Mouse (Mus musculus) embryonic facial prominence, embryonic 13.5 days (tissue): ENCODE data around the gene Tspan12. TPM values are rescaled to one million over a fixed set of nuclear protein-coding genes. Genes with fewer than 3 reads are reported as not detected.
"Not testable (repeated sequence)": the region's sequence is repeated elsewhere in the genome, so short reads cannot be mapped to it uniquely, and the experiment has no call there.

Source experiments
- ATAC-seq: fragments of 200-750 bp; cut with Nextera tagmentation; 2 replicates; pipeline ENCODE4 v1.8.0; 2017; ENCODE audit warnings: low read depth; ENCODE audit not compliant: insufficient number of reproducible peaks, insufficient read depth, low FRiP score, low TSS enrichment
- H3K27ac ChIP-seq: fragments of 300-500 bp; sonication (generic); 2 replicates; pipeline ENCODE4 v1.5.1; 2015; ENCODE audit warnings: moderate library complexity, mild to moderate bottlenecking, inconsistent platforms
- H3K27me3 ChIP-seq: fragments of 300-500 bp; sonication (generic); 2 replicates; pipeline ENCODE4 v1.6.1; 2015; ENCODE audit warnings: mild to moderate bottlenecking, inconsistent platforms
- H3K36me3 ChIP-seq: fragments of 300-500 bp; sonication (generic); 2 replicates; pipeline ENCODE4 v1.6.1; 2015; ENCODE audit warnings: mild to moderate bottlenecking, inconsistent platforms
- H3K4me1 ChIP-seq: fragments of 300-500 bp; sonication (generic); 2 replicates; pipeline ENCODE4 v1.6.1; 2015; ENCODE audit warnings: inconsistent platforms
- H3K4me2 ChIP-seq: fragments of 300-500 bp; sonication (generic); 2 replicates; pipeline ENCODE4 v1.6.1; 2015; ENCODE audit warnings: moderate library complexity, mild to moderate bottlenecking, inconsistent platforms
- H3K4me3 ChIP-seq: fragments of 300-500 bp; sonication (generic); 2 replicates; pipeline ENCODE4 v1.5.1; 2015; ENCODE audit warnings: mild to moderate bottlenecking, inconsistent platforms
- H3K9ac ChIP-seq: fragments of 300-500 bp; sonication (generic); 2 replicates; pipeline ENCODE4 v1.6.1; 2015; ENCODE audit warnings: mild to moderate bottlenecking, inconsistent platforms
- H3K9me3 ChIP-seq: fragments of 300-500 bp; sonication (generic); 2 replicates; pipeline ENCODE4 v1.6.1; 2016; ENCODE audit warnings: inconsistent platforms
- WGBS: fragments of 180-500 bp; shearing (Covaris S2); methylation state at CpG from one replicate; pipeline ENCODE4 v1.1.7; 2015; ENCODE audit warnings: mixed read lengths; 5-methylcytosine and 5-hydroxymethylcytosine counted together
- polyA plus RNA-seq: library from polyadenylated mRNA; unstranded; fragments of >200 nt; fragmentation: Nextera tagmentation; extraction: Ambion mirVana; gene quantifications from 2 replicates; pipeline ENCODE4 v1.2.1, GENCODE M21; 2015

Gene Tspan12
- 31.5 and 42.2 TPM in 2 replicates for polyA plus RNA-seq

DNA sequence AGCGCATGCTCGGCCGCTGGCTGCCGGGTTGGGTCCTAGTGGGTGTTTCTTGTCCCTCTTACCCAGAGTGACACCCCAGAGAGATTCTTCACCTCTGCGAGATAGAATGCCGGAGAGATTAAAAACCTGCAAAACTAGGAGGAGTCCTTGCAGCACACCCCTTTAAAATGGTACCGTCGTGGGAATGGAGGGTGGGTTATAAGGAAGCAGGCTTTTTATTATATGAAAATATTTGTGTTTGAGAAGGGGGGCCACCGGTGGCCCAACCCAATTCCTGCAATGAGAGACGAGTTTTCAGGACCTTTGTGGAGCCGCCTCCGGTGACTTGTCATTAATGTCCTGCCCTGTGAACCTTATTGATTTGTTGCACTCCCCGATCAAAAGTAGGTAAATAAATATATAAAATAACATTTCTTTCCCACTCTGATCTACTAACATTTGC is at the start of gene Tspan12:
TSS of gene Tspan12 (minus strand) at position 172 of the 442 bp plus-strand sequence.
- Histone ChIP-seq H3K9ac (peak within 1 kb of the TSS; percentile 88), H3K4me3 (peak within 1 kb of the TSS; percentile 79), H3K4me2 (peak within 1 kb of the TSS; percentile 78), H3K4me1 (peaks cover 10% of the 10 kb centered on the region), H3K9me3 (no peaks in the 10 kb centered on the region), H3K27ac (peak within 1 kb of the TSS; percentile 69), H3K27me3 (0 out of 2 replicates have a peak, but pooled peaks cover under 1% of the 10 kb centered on the region), H3K36me3 (no peaks in the 10 kb centered on the region)
- under 1% methylated on average over 13 of the region's 13 CpGs for WGBS
- ATAC-seq, result no peak

DNA sequence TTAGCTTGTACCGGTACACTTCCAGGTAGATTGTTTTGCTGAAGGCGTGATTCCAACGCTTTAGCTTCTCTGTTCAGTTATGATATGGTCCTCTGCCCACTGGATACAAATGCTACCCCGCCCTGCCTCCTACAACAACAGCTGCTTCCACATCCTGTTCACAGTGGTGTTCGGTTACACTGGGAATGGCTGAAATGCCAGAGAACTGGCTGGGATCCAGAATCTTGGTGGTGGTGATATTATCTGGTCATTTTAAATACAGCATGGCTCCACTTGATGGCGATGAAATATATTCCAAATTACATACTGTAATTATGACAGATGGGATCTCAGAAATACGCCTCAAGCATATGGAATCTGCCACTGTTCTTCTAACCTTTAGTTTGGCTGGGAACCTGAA is 42.1 kb upstream of the Tspan12 start:
- no peaks in the 10 kb centered on the region for H3K36me3 ChIP-seq
- 0 out of 2 replicates have a peak, but pooled peaks have one; percentile 62 for ATAC-seq
- peaks cover 4% of the 10 kb centered on the region; the same call in 1 of the 2 replicates for H3K4me1 ChIP-seq
- no peak overlapping the region for H3K4me3 ChIP-seq
- H3K9ac ChIP-seq, result no peak overlapping the region
- no peaks in the 10 kb centered on the region for H3K9me3 ChIP-seq
- H3K4me2 ChIP-seq, result no peak overlapping the region
- no peaks in the 10 kb centered on the region for H3K27me3 ChIP-seq
- 41% methylated on average over 7 of the region's 7 CpGs for WGBS
- no peak overlapping the region for H3K27ac ChIP-seq

DNA sequence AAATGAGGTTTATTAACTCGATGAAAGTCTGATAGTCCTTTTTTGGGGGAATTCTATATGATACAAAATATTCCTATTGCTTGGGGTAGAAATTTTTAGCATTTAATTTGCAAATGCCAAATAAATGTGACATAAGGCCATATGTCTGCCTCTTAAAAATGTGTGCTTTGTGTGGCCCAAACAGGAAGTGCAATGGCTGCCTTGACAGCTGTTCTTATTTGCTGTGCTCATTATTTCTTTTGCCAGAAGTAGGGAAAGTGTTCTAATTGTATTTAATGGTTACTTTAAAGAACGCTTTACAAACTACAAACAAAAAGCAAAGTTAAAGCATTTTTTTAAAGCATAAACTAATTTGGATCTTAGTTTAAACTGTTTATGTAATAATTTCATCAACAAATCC is 36.8 kb upstream of the Tspan12 start:
- H3K4me2 ChIP-seq, result no peak overlapping the region
- 66% methylated on average over 2 of the region's 2 CpGs for WGBS
- H3K27me3 ChIP-seq, result no peaks in the 10 kb centered on the region
- no peak overlapping the region for H3K9ac ChIP-seq
- no peaks in the 10 kb centered on the region for H3K4me1 ChIP-seq
- H3K36me3 ChIP-seq, result no peaks in the 10 kb centered on the region
- ATAC-seq, result no peak
- no peak overlapping the region for H3K4me3 ChIP-seq
- H3K27ac ChIP-seq, result no peak overlapping the region
- H3K9me3 ChIP-seq, result no peaks in the 10 kb centered on the region

DNA sequence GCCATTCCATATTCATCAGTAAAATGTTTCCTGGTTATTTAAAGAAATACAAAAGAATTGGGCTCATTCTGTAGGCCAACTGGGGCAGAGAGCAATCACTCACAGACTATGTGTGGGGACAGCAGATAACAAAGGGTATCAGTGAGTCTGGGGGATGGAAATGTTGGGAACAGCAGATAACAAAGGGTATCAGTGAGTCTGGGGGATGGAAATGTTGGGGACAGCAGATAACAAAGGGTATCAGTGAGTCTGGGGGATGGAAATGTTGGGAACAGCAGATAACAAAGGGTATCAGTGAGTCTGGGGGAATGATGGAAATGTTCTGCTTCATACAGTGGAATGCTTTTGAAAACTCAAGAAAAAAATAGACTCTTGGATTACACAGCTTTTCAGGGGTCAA is 35.7 kb upstream of the Tspan12 start:
- not testable (repeated sequence) for H3K4me2 ChIP-seq, H3K27me3 ChIP-seq, H3K9ac ChIP-seq, H3K4me1 ChIP-seq, H3K36me3 ChIP-seq, H3K27ac ChIP-seq, H3K4me3 ChIP-seq, H3K9me3 ChIP-seq, ATAC-seq

DNA sequence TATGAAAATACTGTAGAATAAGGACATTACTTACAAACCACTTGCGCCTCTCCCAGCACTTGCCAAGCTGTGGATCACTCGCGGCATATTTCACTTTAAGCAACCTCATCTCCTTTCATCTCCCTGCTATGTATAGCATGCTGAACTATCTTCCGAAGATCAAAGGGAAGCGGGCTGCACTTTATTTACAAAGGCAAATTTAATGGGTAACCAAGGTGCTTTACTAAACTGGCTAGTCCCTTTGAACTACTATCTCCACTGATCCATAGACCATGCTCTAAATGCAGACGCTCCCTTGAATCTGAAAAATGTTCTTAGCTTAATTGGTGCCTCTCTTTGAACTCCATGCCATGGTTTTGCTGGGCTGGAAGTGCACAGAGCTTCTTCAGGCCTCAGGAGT is 27.2 kb upstream of the Tspan12 start:
- WGBS, result 54% methylated on average over 6 of the region's 6 CpGs

DNA sequence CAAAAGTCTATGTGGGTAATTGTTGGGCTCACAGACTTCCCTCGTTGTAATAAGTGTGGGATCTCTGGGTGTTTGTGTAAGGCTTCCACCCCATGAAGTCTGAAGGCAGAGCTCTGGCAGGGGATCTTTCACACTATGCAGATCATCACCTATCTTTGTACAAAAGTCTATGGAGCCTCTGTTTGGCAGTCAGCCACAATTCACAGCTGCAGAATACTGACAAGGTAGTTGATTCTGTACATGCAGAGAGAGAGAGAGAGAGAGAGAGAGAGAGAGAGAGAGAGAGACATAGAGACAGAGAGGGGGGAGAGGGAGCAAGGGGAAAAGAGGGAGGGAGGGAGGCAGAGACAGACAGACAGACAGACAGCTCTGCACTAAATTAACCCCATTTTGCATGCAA is 15.0 kb upstream of the Tspan12 start:
- Histone ChIP-seq H3K9me3 (no peaks in the 10 kb centered on the region), H3K27ac (no peak overlapping the region), H3K36me3 (no peaks in the 10 kb centered on the region), H3K4me2 (no peak overlapping the region), H3K27me3 (no peaks in the 10 kb centered on the region), H3K4me3 (no peak overlapping the region), H3K9ac (no peak overlapping the region), H3K4me1 (peaks cover 6% of the 10 kb centered on the region; the same call in 1 of the 2 replicates)
- no peak for ATAC-seq
- 46% methylated on average over 1 of the region's 1 CpGs for WGBS

More for the DNA sequence above, 27.2 kb upstream of the Tspan12 start:
- no peaks in the 10 kb centered on the region for H3K27me3 ChIP-seq
- H3K9me3 ChIP-seq, result no peaks in the 10 kb centered on the region
- no peak overlapping the region for H3K4me2 ChIP-seq
- no peak for ATAC-seq
- H3K27ac ChIP-seq, result no peak overlapping the region
- no peaks in the 10 kb centered on the region for H3K36me3 ChIP-seq
- no peak overlapping the region for H3K9ac ChIP-seq
- no peak overlapping the region for H3K4me3 ChIP-seq
- no peaks in the 10 kb centered on the region for H3K4me1 ChIP-seq

DNA sequence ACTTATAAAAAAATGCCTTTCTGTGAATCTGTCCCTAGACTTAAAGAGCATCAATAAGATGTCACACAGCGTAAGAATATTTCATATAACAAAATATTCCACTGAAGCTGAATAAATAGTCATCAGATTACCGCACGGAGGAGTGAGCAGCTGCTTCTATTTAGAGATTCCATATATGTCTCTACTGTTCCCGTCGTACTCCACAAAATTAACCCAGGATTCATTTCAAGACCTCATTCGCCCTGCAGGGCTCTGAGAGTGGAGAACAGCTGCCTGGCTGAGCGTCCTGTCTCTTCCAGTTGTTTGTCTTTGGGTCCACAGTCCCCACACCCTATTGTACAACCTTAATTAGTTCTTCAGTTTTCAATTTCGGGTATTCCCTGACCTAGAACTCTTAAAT is 11.9 kb upstream of the Tspan12 start:
- Histone ChIP-seq H3K27me3 (no peaks in the 10 kb centered on the region), H3K9me3 (no peaks in the 10 kb centered on the region), H3K4me1 (peaks cover 6% of the 10 kb centered on the region; the same call in 1 of the 2 replicates), H3K4me2 (0 out of 2 replicates have a peak overlapping the region, but pooled peaks have one; percentile 22), H3K27ac (peak overlapping the region; percentile 64), H3K9ac (no peak overlapping the region), H3K36me3 (no peaks in the 10 kb centered on the region), H3K4me3 (no peak overlapping the region)
- WGBS, result 15% methylated on average over 8 of the region's 8 CpGs
- ATAC-seq, result no peak

DNA sequence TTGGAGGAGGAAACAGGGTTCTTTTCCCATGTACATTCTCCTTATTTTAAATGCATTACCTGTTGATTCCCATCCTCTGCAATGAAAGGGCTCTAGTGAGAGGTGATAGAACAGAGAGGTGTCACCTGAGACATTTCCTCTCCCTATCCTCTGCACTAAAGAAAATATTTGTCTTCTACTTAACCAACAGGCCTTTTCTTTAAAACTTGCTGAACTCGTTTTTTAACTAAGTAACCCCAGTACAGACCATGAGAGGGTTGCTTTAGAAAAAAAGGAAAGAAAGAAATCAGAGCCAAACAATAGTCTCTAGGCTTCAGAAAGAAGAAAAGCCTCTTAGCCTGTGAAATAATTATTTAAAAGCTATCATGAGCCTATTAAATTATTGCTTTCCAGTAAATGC is 11.2 kb upstream of the Tspan12 start:
- no peaks in the 10 kb centered on the region for H3K36me3 ChIP-seq
- H3K9ac ChIP-seq, result no peak overlapping the region
- ATAC-seq, result no peak
- H3K4me1 ChIP-seq, result peaks cover 9% of the 10 kb centered on the region; the same call in 1 of the 2 replicates
- 17% methylated on average over 1 of the region's 1 CpGs for WGBS
- H3K27ac ChIP-seq, result 0 out of 2 replicates have a peak overlapping the region, but pooled peaks have one; percentile 11
- H3K9me3 ChIP-seq, result no peaks in the 10 kb centered on the region
- no peak overlapping the region for H3K4me3 ChIP-seq
- H3K4me2 ChIP-seq, result no peak overlapping the region
- H3K27me3 ChIP-seq, result no peaks in the 10 kb centered on the region

DNA sequence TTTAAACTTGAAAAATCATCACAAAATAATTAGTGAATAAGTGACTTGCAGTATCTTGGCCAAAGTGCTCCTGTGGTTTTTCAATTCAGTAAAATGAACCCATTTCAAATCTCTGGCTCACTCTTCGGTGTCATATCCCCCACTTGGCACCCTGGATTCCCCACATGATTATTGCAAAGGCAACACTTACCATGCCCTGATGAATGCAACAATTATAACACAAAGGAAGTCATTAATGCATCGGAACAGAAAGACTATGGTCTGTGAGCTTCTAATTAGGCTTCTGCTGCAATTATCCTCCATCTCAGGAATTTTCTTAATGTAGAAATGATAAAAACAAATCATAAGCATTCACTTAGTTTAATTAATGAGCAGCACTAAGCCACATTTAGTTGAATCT is 9.0 kb upstream of the Tspan12 start:
- H3K9me3 ChIP-seq, result no peaks in the 10 kb centered on the region
- H3K4me3 ChIP-seq, result no peak overlapping the region
- 0 out of 2 replicates have a peak, but pooled peaks cover 6% of the 10 kb centered on the region for H3K27me3 ChIP-seq
- no peak overlapping the region for H3K4me2 ChIP-seq
- H3K9ac ChIP-seq, result no peak overlapping the region
- ATAC-seq, result no peak
- no peaks in the 10 kb centered on the region for H3K36me3 ChIP-seq
- H3K4me1 ChIP-seq, result peaks cover 19% of the 10 kb centered on the region
- H3K27ac ChIP-seq, result no peak overlapping the region
- WGBS, result 67% methylated on average over 2 of the region's 2 CpGs

DNA sequence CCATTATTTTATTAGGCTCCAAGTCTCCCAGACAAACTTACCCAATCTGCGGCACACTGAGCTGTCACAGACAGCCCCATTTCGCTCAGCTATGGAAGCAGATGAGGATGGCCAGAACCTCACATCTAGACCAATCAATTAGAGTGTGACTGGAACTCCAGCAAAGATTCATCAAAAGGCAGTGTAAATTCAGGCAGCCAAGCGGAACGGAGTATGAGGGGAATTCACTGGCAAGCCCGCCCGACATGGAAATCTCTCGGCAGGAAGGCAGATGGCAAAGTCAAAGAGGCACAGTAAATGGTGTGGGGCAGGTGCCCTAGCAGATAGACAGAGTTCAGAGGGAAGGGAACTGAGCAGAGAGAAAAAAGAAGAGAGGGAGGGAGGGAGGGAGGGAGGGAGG is 5.5 kb upstream of the Tspan12 start:
- WGBS, result 16% methylated on average over 7 of the region's 7 CpGs
- Histone ChIP-seq H3K4me3 (no peak overlapping the region), H3K27me3 (0 out of 2 replicates have a peak, but pooled peaks cover 6% of the 10 kb centered on the region), H3K4me1 (peaks cover 13% of the 10 kb centered on the region), H3K36me3 (no peaks in the 10 kb centered on the region), H3K9me3 (no peaks in the 10 kb centered on the region), H3K9ac (no peak overlapping the region), H3K4me2 (peak overlapping the region; percentile 37), H3K27ac (no peak overlapping the region)
- no peak for ATAC-seq

DNA sequence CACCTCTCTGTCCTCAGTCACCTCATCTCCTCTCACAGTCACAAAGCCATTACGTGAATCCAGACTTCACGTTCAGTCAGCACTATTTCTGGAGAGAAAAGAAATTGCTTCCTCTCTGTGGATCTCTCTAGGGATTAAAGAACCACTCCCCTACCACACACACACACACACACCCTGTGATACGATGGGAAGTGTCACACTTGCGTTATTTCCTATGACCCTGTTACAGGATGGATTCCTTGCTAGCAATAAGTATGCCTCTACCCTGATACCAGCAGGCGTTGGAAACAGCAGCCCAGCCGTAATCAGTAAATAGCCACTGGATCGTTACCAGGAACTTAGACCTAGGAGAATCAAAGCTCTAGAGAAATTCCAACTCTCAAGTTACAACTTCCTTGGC is 3.6 kb upstream of the Tspan12 start:
- H3K4me1 ChIP-seq, result peaks cover 18% of the 10 kb centered on the region
- H3K36me3 ChIP-seq, result no peaks in the 10 kb centered on the region
- H3K9ac ChIP-seq, result no peak overlapping the region
- 0 out of 2 replicates have a peak, but pooled peaks cover 6% of the 10 kb centered on the region for H3K27me3 ChIP-seq
- H3K4me2 ChIP-seq, result no peak overlapping the region
- H3K9me3 ChIP-seq, result no peaks in the 10 kb centered on the region
- WGBS, result 27% methylated on average over 7 of the region's 7 CpGs
- H3K27ac ChIP-seq, result no peak overlapping the region
- no peak for ATAC-seq
- no peak overlapping the region for H3K4me3 ChIP-seq

DNA sequence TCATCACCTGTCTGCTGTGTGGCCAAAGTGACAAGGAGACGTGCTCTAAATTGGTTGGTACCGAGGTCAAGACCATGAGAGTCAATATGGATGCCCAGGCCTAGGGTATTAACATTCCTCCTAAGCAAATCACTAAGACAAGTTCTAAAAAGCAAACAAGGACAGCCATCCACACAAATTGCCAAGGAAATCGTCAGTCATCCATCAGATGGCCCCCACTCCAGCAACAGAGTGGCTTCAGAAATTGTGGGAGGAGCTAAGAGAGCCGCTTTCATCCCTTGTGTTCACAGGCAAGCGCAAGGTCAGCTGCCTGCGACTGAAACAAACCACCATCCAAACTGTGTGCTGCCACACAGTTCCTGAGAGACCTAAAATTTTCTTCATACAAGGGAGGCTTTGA is 1.0 kb upstream of the Tspan12 start:
- WGBS, result 38% methylated on average over 6 of the region's 6 CpGs
- 0 out of 2 replicates have a peak, but pooled peaks cover 6% of the 10 kb centered on the region for H3K27me3 ChIP-seq
- ATAC-seq, result no peak

More for the DNA sequence above, 1.0 kb upstream of the Tspan12 start:
- Histone ChIP-seq H3K9ac (no peak overlapping the region), H3K4me1 (peaks cover 18% of the 10 kb centered on the region), H3K36me3 (no peaks in the 10 kb centered on the region), H3K4me3 (no peak overlapping the region), H3K9me3 (no peaks in the 10 kb centered on the region), H3K4me2 (no peak overlapping the region), H3K27ac (no peak overlapping the region)
